Mouse (Mus musculus) CH12.LX (cell line): ENCODE results near the gene Hba-a2. TPM values are rescaled to one million over a fixed set of nuclear protein-coding genes. Genes with fewer than 3 reads are reported as not detected.

Experiments used
- DNase-seq: peaks from one replicate; pipeline ENCODE4 v3.0.0-alpha.2; 2013; ENCODE audit errors: extremely low read depth
- H3K27ac ChIP-seq: 2 replicates; pipeline ENCODE4 v1.5.1; 2012; ENCODE audit warnings: low read depth, mild to moderate bottlenecking, control low read depth, moderate library complexity; ENCODE audit not compliant: insufficient read depth
- H3K27me3 ChIP-seq: replicated peaks from 2 replicates; pipeline ENCODE3; 2012; ENCODE audit warnings: inconsistent platforms
- H3K36me3 ChIP-seq, 2 experiments: replicated peaks in 1 of 2; 2 replicates each; pipeline versions ENCODE3 to v1.6.1; 2012; ENCODE audit warnings: inconsistent platforms in 1 of 2, low read length in 1 of 2, mild to moderate bottlenecking in 1 of 2, mixed read lengths in 1 of 2, moderate library complexity in 1 of 2; ENCODE audit not compliant: control insufficient read depth in 1 of 2, insufficient read depth in 1 of 2
- H3K4me1 ChIP-seq, 2 experiments: 2 replicates each; pipeline ENCODE4 v1.6.1; 2012; ENCODE audit warnings: inconsistent platforms in 1 of 2, moderate library complexity in 1 of 2; ENCODE audit not compliant: insufficient read depth in 2 of 2, control insufficient read depth in 1 of 2
- H3K4me2 ChIP-seq: 2 replicates; pipeline ENCODE4 v1.6.1; 2012; ENCODE audit warnings: low read depth, mild to moderate bottlenecking, control low read depth; ENCODE audit not compliant: poor library complexity, insufficient read depth, severe bottlenecking
- H3K4me3 ChIP-seq, 3 experiments: fragments of 150-350 bp in 1 of 3; sonication (generic) in 1 of 3; replicated peaks in 1 of 3; 2 replicates each; pipeline versions ENCODE3 to v1.5.1; 2011 to 2012; ENCODE audit warnings: low read depth in 2 of 3, low read length in 2 of 3, mild to moderate bottlenecking in 2 of 3, moderate library complexity in 2 of 3, control low read depth in 1 of 3, improper control_type of control experiment in 1 of 3, inconsistent platforms in 1 of 3, mixed read lengths in 1 of 3; ENCODE audit not compliant: poor library complexity in 1 of 3
- H3K79me2 ChIP-seq: replicated peaks from 2 replicates; pipeline ENCODE4 v1.6.1; 2012; ENCODE audit warnings: mild to moderate bottlenecking, moderate library complexity; ENCODE audit not compliant: control insufficient read depth, poor library complexity, insufficient read depth, severe bottlenecking; ENCODE audit errors: extremely low read depth
- H3K9ac ChIP-seq: 2 replicates; pipeline ENCODE4 v1.6.1; 2012; ENCODE audit warnings: low read depth, mild to moderate bottlenecking, control low read depth, moderate library complexity; ENCODE audit not compliant: insufficient read depth
- H3K9me3 ChIP-seq: replicated peaks from 2 replicates; pipeline ENCODE3; 2012; ENCODE audit warnings: low read length, inconsistent platforms, mixed read lengths
- ELF1 ChIP-seq: IDR thresholded peaks from 2 replicates; pipeline ENCODE4 v1.6.1; 2014; ENCODE audit warnings: low read depth, mild to moderate bottlenecking, inconsistent platforms, low read length, improper control_type of control experiment
- EP300 ChIP-seq: IDR thresholded peaks from 2 replicates; pipeline ENCODE4 v1.6.1; 2011; ENCODE audit warnings: low read length, improper control_type of control experiment
- JUN ChIP-seq: IDR thresholded peaks from 2 replicates; pipeline ENCODE4 v1.6.1; 2011; ENCODE audit warnings: low read depth, mild to moderate bottlenecking, low read length, improper control_type of control experiment, moderate library complexity; ENCODE audit not compliant: insufficient read depth
- JUND ChIP-seq: conservative IDR thresholded peaks from 2 replicates; pipeline ENCODE4 v1.6.1; 2011; ENCODE audit warnings: low read depth, low read length, improper control_type of control experiment
- MYC ChIP-seq: IDR thresholded peaks from 2 replicates; pipeline ENCODE4 v1.6.1; 2011; ENCODE audit warnings: low read depth, mild to moderate bottlenecking, improper control_type of control experiment, low read length
- NRF1 ChIP-seq: IDR thresholded peaks from 2 replicates; pipeline ENCODE4 v1.6.1; 2014; ENCODE audit warnings: low read depth, mild to moderate bottlenecking, inconsistent platforms, low read length, improper control_type of control experiment, moderate library complexity
- PAX5 ChIP-seq: IDR thresholded peaks from 2 replicates; pipeline ENCODE4 v1.6.1; 2012; ENCODE audit warnings: low read length, inconsistent platforms, mixed read lengths
- POLR2AphosphoS2 ChIP-seq: IDR thresholded peaks from 2 replicates; pipeline ENCODE4 v1.6.1; 2011; ENCODE audit warnings: low read depth, low read length, improper control_type of control experiment
- RAD21 ChIP-seq: IDR thresholded peaks from 2 replicates; pipeline ENCODE4 v1.6.1; 2011; ENCODE audit warnings: low read depth, mild to moderate bottlenecking, low read length, improper control_type of control experiment, moderate library complexity
- TCF12 ChIP-seq: IDR thresholded peaks from 2 replicates; pipeline ENCODE4 v1.6.1; 2014; ENCODE audit warnings: low read depth, mild to moderate bottlenecking, inconsistent platforms, low read length, improper control_type of control experiment
- UBTF ChIP-seq: IDR thresholded peaks from 2 replicates; pipeline ENCODE4 v1.6.1; 2012; ENCODE audit warnings: low read depth, mild to moderate bottlenecking, inconsistent platforms, low read length, improper control_type of control experiment, moderate library complexity
- USF1 ChIP-seq: IDR thresholded peaks from 2 replicates; pipeline ENCODE4 v1.6.1; 2014; ENCODE audit warnings: low read depth, mild to moderate bottlenecking, inconsistent platforms, low read length, improper control_type of control experiment
- USF2 ChIP-seq: conservative IDR thresholded peaks from 2 replicates; pipeline ENCODE4 v1.6.1; 2011; ENCODE audit warnings: low read depth, low read length, improper control_type of control experiment
- ZMIZ1 ChIP-seq: IDR thresholded peaks from 2 replicates; pipeline ENCODE4 v1.6.1; 2012; ENCODE audit warnings: low read depth, mild to moderate bottlenecking, inconsistent platforms, low read length, improper control_type of control experiment
- dilution Hi-C: fragments of 300-500 bp; cut with MboI; formaldehyde crosslinking; loops from 2 replicates; pipeline ENCODE4 v1.14.3; 2020; ENCODE audit warnings: low sequenced_read_pairs; ENCODE audit not compliant: extremely low pct_unique_long_range_greater_than_20kb, extremely low pct_ligation_motif_present
- in situ Hi-C: fragments of 300-500 bp; cut with MboI; formaldehyde crosslinking; loops from 3 replicates; pipeline ENCODE4 v1.14.3; 2019; ENCODE audit warnings: low sequenced_read_pairs, low pct_ligation_motif_present, low pct_unique_long_range_greater_than_20kb, mixed read lengths
- polyA plus RNA-seq: library from polyadenylated mRNA; unstranded; fragments of >175 nt; gene quantifications from 2 replicates; pipeline ENCODE4 v1.2.1, GENCODE M21; 2012; ENCODE audit warnings: low read depth; ENCODE audit not compliant: insufficient read length
- total RNA-seq, 2 experiments: library from RNA; depleted of rRNA; stranded (reverse); fragments of 300-350 nt in 1 of 2; fragments of >200 nt in 1 of 2; gene quantifications; 2 replicates each; pipeline ENCODE4 v1.2.3; 2012 to 2014

Hba-a2 gene
- total and polyA plus RNA-seq, 3 experiments, result 2.9 to 10.3 (median 4.6) TPM

- dilution Hi-C loops, result no loop called here
- H3K79me2 ChIP-seq, result no peaks in the 10 kb centered on the region
- peaks cover 57 to 91% of the 10 kb centered on the region in 2 experiments for H3K36me3 ChIP-seq
- no peak overlapping the region for H3K9ac ChIP-seq
- no peak for DNase-seq
- no peak overlapping the region for H3K27ac ChIP-seq
- no peaks in the 10 kb centered on the region for H3K9me3 ChIP-seq
- no peak overlapping the region for H3K4me3 ChIP-seq
- peaks cover 0 to 12% of the 10 kb centered on the region in 2 experiments; a peak in 1 of 4 replicates for H3K4me1 ChIP-seq
- H3K4me2 ChIP-seq, result no peak overlapping the region
- in situ Hi-C loops, result no loop called here
- TF ChIP-seq EP300 (no peak), ZMIZ1 (no peak), PAX5 (no peak), UBTF (no peak), MYC (no peak)
- H3K27me3 ChIP-seq, result no peaks in the 10 kb centered on the region
Observed at GRCm38 (mm10) chr11:32256146-32256545, 40.1 kb upstream of the Hba-a2 start.

- H3K4me1 ChIP-seq, result peaks cover 0 to 10% of the 10 kb centered on the region in 2 experiments; a peak in 1 of 4 replicates
- in situ Hi-C loops, result no loop called here
- TF ChIP-seq USF2, result no peak
- TF ChIP-seq POLR2AphosphoS2, result no peak
- no peak for TF ChIP-seq JUND
- no peak for TF ChIP-seq USF1
- no peak for TF ChIP-seq RAD21
- no peak for TF ChIP-seq MYC
- no peak for TF ChIP-seq ELF1
- no peak for TF ChIP-seq EP300
- no peak for TF ChIP-seq JUN
- no peak for TF ChIP-seq NRF1
- no peak for TF ChIP-seq TCF12
- dilution Hi-C loops, result no loop called here
- no peaks in the 10 kb centered on the region for H3K27me3 ChIP-seq
- no peak overlapping the region for H3K9ac ChIP-seq
- no peak overlapping the region for H3K4me3 ChIP-seq
- no peaks in the 10 kb centered on the region for H3K79me2 ChIP-seq
- no peaks in the 10 kb centered on the region for H3K9me3 ChIP-seq
- H3K36me3 ChIP-seq, result peaks cover 53 to 90% of the 10 kb centered on the region in 2 experiments
- H3K27ac ChIP-seq, result no peak overlapping the region
- DNase-seq, result no peak
- no peak overlapping the region for H3K4me2 ChIP-seq
Observed at GRCm38 (mm10) chr11:32256566-32256965, 39.7 kb upstream of the Hba-a2 start.
